Mouse (Mus musculus) C2C12 (cell line): ENCODE results near the gene Fcho1. TPM values are rescaled to one million over a fixed set of nuclear protein-coding genes. Genes with fewer than 3 reads are reported as not detected.
A peak's percentile ranks its signal among the peaks of the same experiment; 100 is the strongest.

Source experiments
- H3K27me3 ChIP-seq: one replicate; pipeline ENCODE4 v1.6.1; 2011; ENCODE audit not compliant: control insufficient read depth, insufficient read depth, insufficient read length
- H3K36me3 ChIP-seq: one replicate; pipeline ENCODE4 v1.6.1; 2011; ENCODE audit not compliant: control insufficient read depth, insufficient read depth
- H3K4me3 ChIP-seq: one replicate; pipeline ENCODE4 v1.5.1; 2011; ENCODE audit warnings: mild to moderate bottlenecking, control low read depth; ENCODE audit not compliant: poor library complexity, insufficient read depth, severe bottlenecking
- H3K79me2 ChIP-seq: one replicate; pipeline ENCODE4 v1.6.1; 2011; ENCODE audit not compliant: control insufficient read depth, insufficient read depth
- H3K79me3 ChIP-seq: one replicate; pipeline ENCODE4 v1.6.1; 2011; ENCODE audit warnings: low read depth, control low read depth
- H3ac ChIP-seq: one replicate; pipeline ENCODE3; 2011; ENCODE audit warnings: low read depth; ENCODE audit not compliant: control insufficient read depth, insufficient read length
- CEBPB ChIP-seq: IDR thresholded peaks from one replicate; pipeline ENCODE4 v1.6.1; 2011; ENCODE audit warnings: low read depth, mild to moderate bottlenecking, control low read depth, moderate library complexity
- CTCF ChIP-seq: IDR thresholded peaks from one replicate; pipeline ENCODE4 v1.5.1; 2011; ENCODE audit not compliant: control insufficient read depth, insufficient read depth, insufficient read length
- FOSL1 ChIP-seq: IDR thresholded peaks from one replicate; pipeline ENCODE4 v1.8.0; 2011; ENCODE audit warnings: mild to moderate bottlenecking, low read length; ENCODE audit not compliant: poor library complexity, insufficient read depth, severe bottlenecking
- MAX ChIP-seq: IDR thresholded peaks from one replicate; pipeline ENCODE4 v1.6.1; 2011; ENCODE audit warnings: mild to moderate bottlenecking, control low read depth
- MYOD1 ChIP-seq: IDR thresholded peaks from one replicate; pipeline ENCODE4 v1.6.1; 2011; ENCODE audit warnings: low read depth; ENCODE audit not compliant: control insufficient read depth, insufficient read length
- MYOG ChIP-seq: IDR thresholded peaks from one replicate; pipeline ENCODE4 v1.6.1; 2011; ENCODE audit not compliant: control insufficient read depth, insufficient read length; ENCODE audit errors: extremely low read depth
- USF1 ChIP-seq: IDR thresholded peaks from one replicate; pipeline ENCODE4 v1.6.1; 2011; ENCODE audit warnings: low read depth, mild to moderate bottlenecking, control low read depth, moderate library complexity
- polyA plus RNA-seq: library from polyadenylated mRNA; unstranded; fragments of >200 nt; fragmentation: generic; extraction: Trizol; gene quantifications from one replicate; pipeline ENCODE4 v1.2.1, GENCODE M21; 2012; ENCODE audit warnings: missing spikeins

Fcho1 gene
- polyA plus RNA-seq, 1 experiment: not detected

DNA sequence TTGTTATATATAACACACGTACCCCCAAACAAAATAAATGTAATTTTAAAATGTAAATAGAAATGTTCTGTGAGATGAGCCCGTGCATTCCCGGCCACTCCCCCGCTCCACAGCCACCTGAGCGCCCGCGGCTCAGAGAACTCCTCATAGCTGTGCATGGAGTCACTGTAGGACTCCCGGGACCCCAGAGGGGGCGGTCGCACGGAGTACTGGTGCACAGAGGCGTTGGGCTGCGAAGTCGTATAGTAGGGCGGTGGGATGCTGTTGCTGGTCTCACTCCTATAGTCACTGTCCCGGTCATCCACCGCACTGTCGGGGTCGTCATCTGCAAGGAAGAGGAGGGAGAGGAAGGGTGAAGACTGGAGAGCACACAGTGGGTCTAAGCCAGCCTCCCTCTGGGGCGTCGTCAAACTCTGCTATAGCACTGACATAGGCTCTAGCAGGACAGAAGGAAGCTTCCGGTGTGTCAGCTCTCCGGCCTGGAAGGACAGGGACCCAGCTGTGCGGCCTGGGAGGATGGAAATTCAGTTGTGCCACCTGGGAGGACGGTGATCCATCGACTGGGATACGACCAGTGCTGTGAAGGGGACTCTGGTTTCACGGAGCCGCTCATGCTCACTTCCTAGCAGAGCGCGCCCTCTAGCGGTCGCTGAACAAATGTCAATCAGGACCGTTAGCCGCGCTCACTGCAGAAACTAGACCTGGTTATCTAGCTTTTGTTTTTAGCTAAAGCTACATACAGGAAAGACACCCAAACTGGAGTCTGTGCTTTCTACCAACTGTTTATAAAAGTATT, 65.0 kb downstream of the Fcho1 start:
- no peaks in the 10 kb centered on the region for H3K36me3 ChIP-seq
- TF ChIP-seq MAX (no peak), CTCF (peak; percentile 78)
- H3K79me2 ChIP-seq: no peaks in the 10 kb centered on the region
- H3ac ChIP-seq: no peak overlapping the region
- H3K4me3 ChIP-seq: no peak overlapping the region
- no peaks in the 10 kb centered on the region for H3K79me3 ChIP-seq
- peaks cover 3% of the 10 kb centered on the region for H3K27me3 ChIP-seq

DNA sequence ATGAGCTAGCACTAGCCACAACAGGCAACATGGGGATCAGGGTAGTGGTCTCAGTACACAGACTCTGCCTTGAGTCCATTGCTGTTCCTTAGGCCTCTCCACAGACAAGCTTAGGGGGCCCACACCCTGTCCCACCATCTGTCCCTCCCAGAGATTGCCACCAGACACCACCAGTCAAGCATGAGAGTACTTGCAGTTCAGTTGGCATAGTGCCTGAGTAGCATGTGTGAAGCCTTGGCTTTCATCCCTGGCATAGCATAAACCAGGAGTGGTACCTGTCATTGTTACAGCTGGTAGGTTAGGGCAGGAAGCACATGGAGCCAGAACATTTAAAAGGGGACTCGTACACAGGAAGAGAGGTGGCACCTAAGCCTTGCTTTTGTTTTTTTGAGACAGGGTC, 65.8 kb downstream of the Fcho1 start:
- no peak overlapping the region for H3ac ChIP-seq
- TF ChIP-seq CTCF: no peak
- no peak for TF ChIP-seq CEBPB
- no peak for TF ChIP-seq USF1
- no peak for TF ChIP-seq MAX
- no peak for TF ChIP-seq FOSL1
- TF ChIP-seq MYOG: no peak
- no peak for TF ChIP-seq MYOD1
- H3K79me2 ChIP-seq: no peaks in the 10 kb centered on the region
- H3K79me3 ChIP-seq: no peaks in the 10 kb centered on the region
- no peak overlapping the region for H3K4me3 ChIP-seq
- peaks cover 5% of the 10 kb centered on the region for H3K27me3 ChIP-seq
- H3K36me3 ChIP-seq: no peaks in the 10 kb centered on the region

DNA sequence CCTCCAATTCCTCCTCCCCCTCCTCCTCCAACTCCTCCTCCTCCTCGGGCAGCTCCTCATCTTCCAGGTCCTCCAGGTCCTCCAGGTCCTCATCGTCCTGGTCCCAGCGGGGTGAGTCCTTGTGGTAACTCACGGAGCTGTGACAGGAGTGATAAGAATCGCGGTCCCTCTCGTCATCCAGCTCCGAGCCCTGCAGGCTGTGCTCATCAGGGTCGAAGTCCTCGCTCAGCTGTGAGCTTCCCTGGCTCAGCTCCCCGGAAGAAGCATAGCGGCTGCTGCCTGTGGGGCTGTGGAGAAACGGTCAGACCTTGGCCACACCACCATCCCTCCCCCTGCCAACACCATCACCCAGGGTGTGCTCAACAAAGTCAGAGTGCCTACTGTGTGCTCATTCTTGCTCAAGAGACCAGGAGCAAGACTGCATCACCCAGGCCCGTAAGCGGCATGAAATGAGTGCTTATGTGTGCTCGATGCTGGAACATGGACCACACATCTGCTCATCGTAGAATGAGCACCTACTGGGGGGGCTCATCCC, 66.9 kb downstream of the Fcho1 start:
- Histone ChIP-seq H3K79me2 (no peaks in the 10 kb centered on the region), H3K4me3 (no peak overlapping the region), H3K79me3 (no peaks in the 10 kb centered on the region), H3K36me3 (no peaks in the 10 kb centered on the region), H3K27me3 (peaks cover 11% of the 10 kb centered on the region), H3ac (no peak overlapping the region)
- TF ChIP-seq CEBPB: no peak
- no peak for TF ChIP-seq MYOG
- TF ChIP-seq FOSL1: no peak
- TF ChIP-seq MAX: no peak
- no peak for TF ChIP-seq CTCF
- no peak for TF ChIP-seq USF1
- TF ChIP-seq MYOD1: no peak

Other genes starting within 250 kb of the Fcho1 start
- 22.1 TPM for gene Ano8, start 239.8 kb downstream of the Fcho1 start, polyA plus RNA-seq
- 21.4 TPM for gene Gtpbp3, start 237.6 kb downstream of the Fcho1 start, polyA plus RNA-seq
- gene Plvap, start 214.0 kb downstream of the Fcho1 start, polyA plus RNA-seq: 0.07 TPM
- 0.01 TPM for gene Ccdc194, start 200.0 kb downstream of the Fcho1 start, polyA plus RNA-seq
- gene Bst2, start 188.3 kb downstream of the Fcho1 start, polyA plus RNA-seq: 12.1 TPM
- 70.7 TPM for gene Mvb12a, start 182.8 kb downstream of the Fcho1 start, polyA plus RNA-seq
- gene Tmem221, start 166.8 kb downstream of the Fcho1 start, polyA plus RNA-seq: 0.18 TPM
- 0.02 TPM for gene Nxnl1, start 159.1 kb downstream of the Fcho1 start, polyA plus RNA-seq
- 57.5 TPM for gene Slc27a1, start 156.8 kb downstream of the Fcho1 start, polyA plus RNA-seq
- gene Pgls, start 133.5 kb downstream of the Fcho1 start, polyA plus RNA-seq: 231 TPM
- gene Fam129c, start 128.1 kb downstream of the Fcho1 start, polyA plus RNA-seq: 2.4 TPM
- 72.3 TPM for gene Colgalt1, start 114.7 kb downstream of the Fcho1 start, polyA plus RNA-seq
- 1.5 TPM for gene Unc13a, start 54.0 kb downstream of the Fcho1 start, polyA plus RNA-seq
- 1.2 TPM for gene Jak3, start 49.4 kb downstream of the Fcho1 start, polyA plus RNA-seq
- gene Insl3, start 36.5 kb downstream of the Fcho1 start, polyA plus RNA-seq: 0.14 TPM
- 0.02 TPM for gene B3gnt3, start 23.9 kb downstream of the Fcho1 start, polyA plus RNA-seq
- 0.33 TPM for gene Zfp709, start 156.3 kb upstream of the Fcho1 start, polyA plus RNA-seq
- gene Zfp882, start 182.9 kb upstream of the Fcho1 start, polyA plus RNA-seq: 0.48 TPM
- 3.6 TPM for gene Zfp617, start 182.9 kb upstream of the Fcho1 start, polyA plus RNA-seq
- 5.1 TPM for gene Zfp961, start 225.3 kb upstream of the Fcho1 start, polyA plus RNA-seq